Mouse (Mus musculus) sigmoid colon, adult 10 weeks (tissue): ENCODE measurements around the gene Gm2a. TPM values are rescaled to one million over a fixed set of nuclear protein-coding genes. Genes with fewer than 3 reads are reported as not detected.

Source experiments
- polyA plus RNA-seq: library from polyadenylated mRNA; stranded (reverse); fragments of 350-450 nt; fragmentation: Illumina TruSeq; extraction: RNeasy Lipid Tissue Mini Kit (QIAGEN cat#74804); gene quantifications from one replicate; pipeline ENCODE4 v1.2.3, GENCODE M21; 2014; ENCODE audit warnings: low read depth, low replicate concordance

Gene Gm2a
- 16.9 TPM for polyA plus RNA-seq

GRCm38 (mm10) chr11:55097463-55098188, at the start of gene Gm2a:
Gene Gm2a (plus strand): TSS chr11:55098115.

GRCm38 (mm10) chr11:55077331-55078231, 20.3 kb upstream of the Gm2a start, which contains the start of gene Ccdc69:
Gene Ccdc69 (minus strand): TSS chr11:55078131.

GRCm38 (mm10) chr11:55151608-55152007, 53.7 kb downstream of the Gm2a start, which contains the start of gene Slc36a3:
Gene Slc36a3 (minus strand): TSS chr11:55151708.

Other genes starting within 250 kb of the Gm2a start
- 23.3 TPM for gene Lyrm7, start 237.2 kb upstream of the Gm2a start, polyA plus RNA-seq
- 437 TPM for gene Hint1, start 231.7 kb upstream of the Gm2a start, polyA plus RNA-seq
- 23.6 TPM for gene Gpx3, start 195.7 kb upstream of the Gm2a start, polyA plus RNA-seq
- gene Tnip1, start 135.2 kb upstream of the Gm2a start, polyA plus RNA-seq, result 5.0 TPM
- gene Anxa6, start 64.7 kb upstream of the Gm2a start, polyA plus RNA-seq, result 5.7 TPM
- gene Ccdc69, start 20.0 kb upstream of the Gm2a start, polyA plus RNA-seq, result 2.6 TPM
- not detected for gene Slc36a3, start 53.6 kb downstream of the Gm2a start, polyA plus RNA-seq
- gene Slc36a2, start 87.0 kb downstream of the Gm2a start, polyA plus RNA-seq, result 1.2 TPM
- gene Slc36a1, start 106.2 kb downstream of the Gm2a start, polyA plus RNA-seq, result 17.9 TPM
- gene Fat2, start 238.4 kb downstream of the Gm2a start, polyA plus RNA-seq, result 0.09 TPM